Mouse (Mus musculus): ENCODE results near the gene Dnajb1. TPM values are rescaled to one million over a fixed set of nuclear protein-coding genes. Genes with fewer than 3 reads are reported as not detected.
"Not testable (repeated sequence)": the region's sequence is repeated elsewhere in the genome, so short reads cannot be mapped to it uniquely, and the experiment has no call there.

Gene Dnajb1
- polyA plus RNA-seq, 1 experiment: 36.0 TPM

DNA sequence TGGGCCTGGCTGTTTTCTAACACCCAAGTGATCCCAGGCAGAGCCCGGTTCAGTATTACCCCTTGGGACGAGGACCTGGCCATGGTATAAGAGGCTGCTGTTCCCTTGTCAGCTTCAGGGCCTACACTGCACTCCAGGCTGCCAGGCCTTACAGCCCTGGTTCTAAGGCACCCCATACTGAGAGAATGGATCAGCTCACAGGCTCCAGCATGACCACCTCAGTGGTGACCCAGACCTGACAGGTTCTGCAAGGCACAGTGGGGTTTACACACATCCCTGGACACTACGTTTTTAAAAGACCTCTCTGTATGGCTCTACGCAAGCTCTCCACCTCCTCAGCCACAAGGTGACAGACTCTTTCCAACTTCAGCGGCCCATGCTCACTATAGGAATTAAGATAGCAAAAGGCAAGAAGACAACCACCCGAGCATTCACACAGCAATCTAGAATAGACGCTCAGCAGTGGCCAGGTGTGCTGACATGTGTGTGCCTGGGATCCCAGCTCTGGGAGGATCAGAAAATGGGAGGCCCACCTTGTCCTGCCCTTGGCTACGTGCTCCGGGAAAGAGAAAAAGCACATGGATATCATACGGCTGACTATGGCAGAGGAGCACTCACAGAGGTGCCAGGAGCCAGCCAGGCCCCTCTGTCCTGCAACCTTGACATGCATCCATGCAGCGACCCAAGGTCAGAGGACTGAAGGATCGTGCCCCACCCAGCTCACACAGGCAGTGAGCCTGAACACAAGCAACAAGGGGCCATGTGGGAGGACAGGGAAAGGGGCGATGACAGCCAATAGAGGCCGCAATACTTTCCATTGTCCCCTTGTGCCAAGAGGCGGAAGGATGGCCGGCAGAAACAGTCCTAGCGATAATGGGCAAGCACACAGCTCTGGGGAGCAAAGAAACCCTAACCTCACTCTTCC, 29.6 kb upstream of the Dnajb1 start:
- DNase-seq (ENCODE audit: low read depth): no peak

DNA sequence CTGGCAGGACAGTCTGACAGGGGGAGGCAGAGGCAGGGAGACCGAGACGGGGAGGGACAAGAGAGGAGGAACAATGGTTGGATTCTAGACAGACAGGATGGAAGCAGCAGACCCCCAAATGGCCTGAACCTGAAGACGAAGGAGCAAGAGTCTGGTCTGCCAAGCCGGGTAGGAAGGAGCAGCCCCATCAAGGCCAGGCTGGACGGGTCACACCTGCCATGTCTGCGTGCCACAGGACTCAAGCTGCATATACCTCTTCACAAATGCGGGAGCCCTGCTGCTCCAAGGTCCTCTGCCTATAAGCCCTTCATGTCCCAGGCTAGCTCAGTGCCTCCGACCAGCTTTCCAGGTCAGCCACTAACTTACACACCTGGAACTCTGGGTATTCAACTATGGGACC, 28.3 kb upstream of the Dnajb1 start:
- no peak for DNase-seq (ENCODE audit: low read depth)

- no peak for DNase-seq (ENCODE audit: low read depth)
Observed at GRCm38 (mm10) chr8:83580826-83581225, 27.2 kb upstream of the Dnajb1 start.

DNA sequence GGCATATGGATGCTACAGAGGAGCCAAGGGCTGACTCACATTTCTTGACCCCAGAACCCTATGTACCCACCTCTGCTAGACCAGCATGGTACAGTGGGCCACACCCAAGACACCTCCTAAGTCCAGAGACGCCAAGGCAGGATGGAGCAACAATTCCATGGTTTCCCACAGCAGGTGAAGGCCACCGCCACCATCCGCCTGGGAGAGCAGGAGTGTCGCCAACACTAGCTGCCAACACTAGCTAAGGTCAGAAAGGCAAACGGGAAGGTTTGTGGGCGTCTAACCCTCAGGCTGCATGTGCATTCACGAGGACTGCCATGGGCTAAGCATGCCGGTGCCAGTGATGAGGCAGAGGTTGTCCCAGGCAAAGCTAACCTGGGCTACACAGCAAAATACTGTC, 25.8 kb upstream of the Dnajb1 start:
- no peak for DNase-seq (ENCODE audit: low read depth)

- DNase-seq (ENCODE audit: low read depth): no peak
Observed at GRCm38 (mm10) chr8:83583236-83583635, 24.8 kb upstream of the Dnajb1 start.

- no peak for DNase-seq (ENCODE audit: low read depth)
Observed at GRCm38 (mm10) chr8:83584771-83585170, 23.2 kb upstream of the Dnajb1 start.

- DNase-seq (ENCODE audit: low read depth): no peak
Observed at GRCm38 (mm10) chr8:83585333-83585732, 22.7 kb upstream of the Dnajb1 start.

GRCm38 (mm10) chr8:83587644-83588043, 20.3 kb upstream of the Dnajb1 start:
- no peak for DNase-seq (ENCODE audit: low read depth)

GRCm38 (mm10) chr8:83588886-83589285, 19.1 kb upstream of the Dnajb1 start:
- DNase-seq (ENCODE audit: low read depth): no peak

DNA sequence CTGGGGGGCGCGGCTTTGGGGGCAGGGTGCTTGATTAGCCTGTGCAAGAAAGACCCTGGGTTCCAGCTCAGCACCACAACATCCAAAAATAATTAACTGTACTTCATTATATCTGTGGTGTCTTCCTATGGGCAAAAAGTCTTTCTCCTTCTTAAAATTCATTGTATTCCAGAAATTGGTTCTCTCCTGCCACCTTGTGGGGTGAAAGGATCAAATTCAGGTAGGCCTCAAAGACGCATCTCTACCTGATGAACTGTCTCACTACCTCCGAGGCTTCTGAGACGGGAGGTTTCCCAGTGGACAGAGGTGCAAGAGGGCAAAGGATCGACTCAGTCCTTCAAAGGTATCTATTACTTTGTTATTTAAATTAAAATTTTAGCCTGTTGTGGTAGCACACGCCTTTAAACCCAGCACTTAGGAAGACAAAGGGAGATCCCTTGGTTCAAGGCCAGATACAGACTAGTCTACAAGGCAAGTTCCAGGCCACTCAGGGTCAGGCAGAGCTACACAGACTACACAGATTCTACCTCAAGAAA, 17.4 kb upstream of the Dnajb1 start:
- no peak for DNase-seq (ENCODE audit: low read depth)

- DNase-seq (ENCODE audit: low read depth): no peak
Observed at GRCm38 (mm10) chr8:83592682-83593081, 15.3 kb upstream of the Dnajb1 start.

- no peak for DNase-seq (ENCODE audit: low read depth)
Observed at GRCm38 (mm10) chr8:83593325-83594166, 14.4 kb upstream of the Dnajb1 start.

- DNase-seq (ENCODE audit: low read depth): no peak
Observed at GRCm38 (mm10) chr8:83594167-83595049, 13.6 kb upstream of the Dnajb1 start.

- not testable (repeated sequence) for DNase-seq (ENCODE audit: low read depth)
Observed at GRCm38 (mm10) chr8:83595050-83595345, 13.0 kb upstream of the Dnajb1 start.

GRCm38 (mm10) chr8:83596369-83596768, 11.6 kb upstream of the Dnajb1 start:
- DNase-seq (ENCODE audit: low read depth): no peak

- DNase-seq (ENCODE audit: low read depth): no peak
Observed at GRCm38 (mm10) chr8:83598146-83598545, 9.8 kb upstream of the Dnajb1 start.

DNA sequence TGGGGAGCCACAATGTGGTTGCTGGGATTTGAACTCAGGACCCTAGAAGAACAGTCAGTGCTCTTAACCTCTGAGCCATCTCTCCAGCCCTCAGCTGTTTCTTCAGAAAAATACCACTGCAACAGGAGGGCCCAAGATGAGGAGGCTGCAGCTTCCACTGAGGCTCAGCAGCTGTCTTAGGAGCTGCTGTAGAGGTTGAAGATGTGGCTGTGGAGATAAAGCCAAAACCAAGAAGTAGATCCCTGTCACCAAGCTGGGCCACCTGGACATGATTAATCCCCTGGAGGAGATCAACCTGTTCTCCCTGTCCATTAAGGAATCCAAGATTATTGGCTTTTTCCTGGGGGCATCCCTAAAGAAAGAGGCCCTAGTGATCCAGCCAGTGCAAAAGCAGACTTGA, 8.2 kb upstream of the Dnajb1 start:
- no peak for DNase-seq (ENCODE audit: low read depth)

GRCm38 (mm10) chr8:83602650-83603029, 5.4 kb upstream of the Dnajb1 start:
- DNase-seq (ENCODE audit: low read depth): no peak

GRCm38 (mm10) chr8:83608398-83608829, 421 bp downstream of the Dnajb1 start:
- no peak for DNase-seq (ENCODE audit: low read depth)

- DNase-seq (ENCODE audit: low read depth): no peak
Observed at GRCm38 (mm10) chr8:83609086-83609485, 1.1 kb downstream of the Dnajb1 start.

DNA sequence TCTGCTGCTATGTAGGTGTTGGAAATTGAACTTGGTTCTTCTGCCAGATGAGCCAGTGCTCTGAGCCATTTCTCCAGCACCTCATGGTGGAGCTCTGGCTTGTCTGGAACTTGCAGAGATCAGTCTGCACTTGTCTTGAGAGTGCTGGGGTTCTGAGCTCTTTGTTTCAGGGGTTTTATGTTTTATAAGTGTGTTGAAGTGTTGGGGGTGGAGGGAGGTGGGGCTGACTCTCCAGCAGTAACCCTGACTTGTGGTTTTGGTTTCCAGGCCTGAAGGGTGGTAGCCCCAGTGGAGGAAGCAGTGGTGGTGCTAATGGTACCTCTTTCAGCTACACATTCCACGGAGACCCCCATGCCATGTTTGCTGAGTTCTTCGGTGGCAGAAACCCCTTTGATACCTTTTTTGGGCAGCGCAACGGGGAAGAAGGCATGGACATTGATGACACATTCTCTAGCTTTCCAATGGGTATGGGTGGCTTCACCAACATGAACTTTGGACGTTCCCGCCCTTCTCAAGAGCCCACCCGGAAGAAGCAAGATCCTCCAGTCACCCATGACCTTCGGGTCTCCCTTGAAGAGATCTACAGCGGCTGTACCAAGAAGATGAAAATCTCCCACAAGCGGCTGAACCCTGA, 1.7 kb downstream of the Dnajb1 start:
- DNase-seq (ENCODE audit: low read depth): no peak

Data from gonadal fat pad, adult 2 months (tissue).